Mouse (Mus musculus) embryonic facial prominence, embryonic 14.5 days (tissue): ENCODE measurements at regions not wholly inside any gene's neighbourhood (a gene's known extent, or its start where the extent isn't known, plus 50 kb on each side); places are given as distances from the start of the nearest gene placed in this dataset.

Source experiments
- ATAC-seq: fragments of 200-750 bp; cut with Nextera tagmentation; 2 replicates; pipeline ENCODE4 v1.8.0; 2017; ENCODE audit warnings: low read depth, moderate number of reproducible peaks, moderate TSS enrichment
- DNase-seq: peaks from one replicate; pipeline ENCODE4 v3.0.0-alpha.2; 2015; ENCODE audit warnings: low spot score
- H3K27ac ChIP-seq: fragments of 300-500 bp; sonication (generic); replicated peaks from 2 replicates; pipeline ENCODE4 v1.5.1; 2014; ENCODE audit warnings: low read depth, mild to moderate bottlenecking, low read length, moderate library complexity
- H3K27me3 ChIP-seq: fragments of 300-500 bp; sonication (generic); replicated peaks from 2 replicates; pipeline ENCODE4 v1.6.1; 2014; ENCODE audit warnings: low read length; ENCODE audit not compliant: control insufficient read depth, insufficient read depth
- H3K36me3 ChIP-seq: fragments of 300-500 bp; sonication (generic); 2 replicates; pipeline ENCODE4 v1.6.1; 2014; ENCODE audit warnings: low read length, mixed read lengths; ENCODE audit not compliant: control insufficient read depth, insufficient read depth
- H3K4me1 ChIP-seq: fragments of 300-500 bp; sonication (generic); 2 replicates; pipeline ENCODE4 v1.6.1; 2014; ENCODE audit warnings: antibody characterized with exemption, low read length; ENCODE audit not compliant: control insufficient read depth, insufficient read depth
- H3K4me2 ChIP-seq: fragments of 300-500 bp; sonication (generic); 2 replicates; pipeline ENCODE4 v1.6.1; 2014; ENCODE audit warnings: low read depth, mild to moderate bottlenecking, low read length, moderate library complexity, mixed read lengths
- H3K4me3 ChIP-seq: fragments of 300-500 bp; sonication (generic); 2 replicates; pipeline ENCODE4 v1.5.1; 2014; ENCODE audit warnings: low read depth, mild to moderate bottlenecking, low read length
- H3K9ac ChIP-seq: fragments of 300-500 bp; sonication (generic); 2 replicates; pipeline ENCODE4 v1.6.1; 2014; ENCODE audit warnings: low read depth, mild to moderate bottlenecking, low read length, moderate library complexity, mixed read lengths
- H3K9me3 ChIP-seq: fragments of 300-500 bp; sonication (generic); 2 replicates; pipeline ENCODE4 v1.6.1; 2016; ENCODE audit warnings: low read length; ENCODE audit not compliant: control insufficient read depth
- WGBS: fragments of 180-500 bp; shearing (Covaris S2); extraction: QIAGEN DNeasy Blood & Tissue Kit; methylation state at CpG from one replicate; pipeline ENCODE4 v1.1.7; 2014; 5-methylcytosine and 5-hydroxymethylcytosine counted together

- WGBS = 27% methylated on average over 4 of the region's 4 CpGs
- Histone ChIP-seq H3K27ac (no peak overlapping the region), H3K4me3 (no peak overlapping the region), H3K4me1 (0 out of 2 replicates have a peak, but pooled peaks cover 5% of the 10 kb centered on the region), H3K9ac (no peak overlapping the region), H3K4me2 (no peak overlapping the region), H3K9me3 (0 out of 2 replicates have a peak, but pooled peaks cover 3% of the 10 kb centered on the region), H3K27me3 (no peaks in the 10 kb centered on the region), H3K36me3 (no peaks in the 10 kb centered on the region)
- ATAC-seq (no peak), DNase-seq (no peak)
These were observed 212.7 kb upstream of the Fn1 start for GRCm38 (mm10) chr1:71865670-71866069.

GRCm38 (mm10) chr1:71864749-71865148 is 211.7 kb upstream of the Fn1 start:
- Histone ChIP-seq H3K27me3 (no peaks in the 10 kb centered on the region), H3K27ac (no peak overlapping the region), H3K4me2 (no peak overlapping the region), H3K9me3 (no peaks in the 10 kb centered on the region), H3K4me3 (no peak overlapping the region), H3K4me1 (0 out of 2 replicates have a peak, but pooled peaks cover 5% of the 10 kb centered on the region), H3K9ac (no peak overlapping the region), H3K36me3 (no peaks in the 10 kb centered on the region)
- ATAC-seq = no peak
- peak; percentile 36 for DNase-seq
- 42% methylated on average over 9 of the region's 9 CpGs for WGBS

DNA sequence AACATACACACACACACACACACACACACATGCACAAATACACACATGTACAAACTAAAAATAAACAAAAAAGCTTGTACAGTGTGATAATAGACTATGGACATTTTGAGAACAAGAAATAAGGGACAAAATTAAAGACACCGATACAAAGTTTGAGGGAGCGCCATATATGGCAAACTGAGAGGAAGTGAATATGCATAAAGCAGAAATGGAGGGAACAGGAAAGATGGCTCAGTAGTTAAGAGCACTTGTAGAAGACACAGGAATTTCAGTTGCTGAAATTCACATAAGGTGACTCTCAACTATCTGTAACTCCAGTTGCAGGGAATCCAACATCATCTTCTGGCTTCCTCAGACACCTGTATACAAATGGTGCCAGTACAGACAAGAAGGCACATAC is 200.2 kb upstream of the Fn1 start:
- Histone ChIP-seq H3K4me3 (no peak overlapping the region), H3K36me3 (no peaks in the 10 kb centered on the region), H3K9ac (no peak overlapping the region), H3K27ac (no peak overlapping the region), H3K9me3 (no peaks in the 10 kb centered on the region), H3K4me2 (no peak overlapping the region), H3K4me1 (no peaks in the 10 kb centered on the region), H3K27me3 (no peaks in the 10 kb centered on the region)
- 91% methylated on average over 2 of the region's 2 CpGs for WGBS
- no peak for ATAC-seq
- no peak for DNase-seq

DNA sequence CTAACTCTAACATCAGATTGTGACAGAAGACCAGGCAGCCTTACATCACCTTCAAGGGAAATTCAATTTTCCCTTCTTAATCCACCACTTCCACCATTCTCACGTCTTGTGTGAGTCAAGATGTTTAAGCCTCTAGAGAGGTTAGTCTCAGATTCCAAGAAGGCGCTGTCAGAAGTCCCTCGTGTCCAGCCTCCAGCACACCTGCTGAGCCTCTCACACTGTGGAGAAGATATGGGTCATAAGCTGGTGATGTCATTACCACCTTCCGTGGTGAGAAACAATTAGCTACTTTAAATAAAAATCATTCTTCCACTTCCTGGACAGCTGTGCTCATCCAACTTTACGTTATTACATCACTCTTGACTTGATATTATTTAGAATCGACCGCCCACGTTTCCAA is 198.3 kb upstream of the Fn1 start:
- WGBS = 83% methylated on average over 8 of the region's 8 CpGs

GRCm38 (mm10) chr1:71848656-71849055 is 195.7 kb upstream of the Fn1 start:
- no peaks in the 10 kb centered on the region for H3K27me3 ChIP-seq
- no peaks in the 10 kb centered on the region for H3K9me3 ChIP-seq
- no peak overlapping the region for H3K9ac ChIP-seq
- ATAC-seq = no peak
- no peak overlapping the region for H3K4me3 ChIP-seq
- H3K36me3 ChIP-seq = no peaks in the 10 kb centered on the region
- 0 out of 2 replicates have a peak, but pooled peaks cover 3% of the 10 kb centered on the region for H3K4me1 ChIP-seq
- no peak for DNase-seq
- WGBS = 88% methylated on average over 5 of the region's 5 CpGs
- no peak overlapping the region for H3K4me2 ChIP-seq
- H3K27ac ChIP-seq = no peak overlapping the region

More for the DNA sequence above, 198.3 kb upstream of the Fn1 start:
- H3K9ac ChIP-seq = no peak overlapping the region
- H3K4me3 ChIP-seq = no peak overlapping the region
- H3K27me3 ChIP-seq = no peaks in the 10 kb centered on the region
- H3K36me3 ChIP-seq = no peaks in the 10 kb centered on the region
- no peak for ATAC-seq
- H3K27ac ChIP-seq = no peak overlapping the region
- no peak for DNase-seq
- H3K4me2 ChIP-seq = no peak overlapping the region
- H3K4me1 ChIP-seq = no peaks in the 10 kb centered on the region
- H3K9me3 ChIP-seq = no peaks in the 10 kb centered on the region

GRCm38 (mm10) chr1:71844938-71845685 is 192.1 kb upstream of the Fn1 start:
- WGBS = 50% methylated on average over 16 of the region's 16 CpGs
- Histone ChIP-seq H3K27ac (no peak overlapping the region), H3K4me2 (peak overlapping the region; percentile 27; the same call in 1 of the 2 replicates), H3K36me3 (no peaks in the 10 kb centered on the region), H3K9ac (0 out of 2 replicates have a peak overlapping the region, but pooled peaks have one; percentile 10), H3K4me1 (0 out of 2 replicates have a peak, but pooled peaks cover 3% of the 10 kb centered on the region), H3K9me3 (peaks cover 8% of the 10 kb centered on the region), H3K4me3 (no peak overlapping the region), H3K27me3 (no peaks in the 10 kb centered on the region)
- DNase-seq = peak; percentile 34
- no peak; the same call in 1 of the 2 replicates for ATAC-seq

DNA sequence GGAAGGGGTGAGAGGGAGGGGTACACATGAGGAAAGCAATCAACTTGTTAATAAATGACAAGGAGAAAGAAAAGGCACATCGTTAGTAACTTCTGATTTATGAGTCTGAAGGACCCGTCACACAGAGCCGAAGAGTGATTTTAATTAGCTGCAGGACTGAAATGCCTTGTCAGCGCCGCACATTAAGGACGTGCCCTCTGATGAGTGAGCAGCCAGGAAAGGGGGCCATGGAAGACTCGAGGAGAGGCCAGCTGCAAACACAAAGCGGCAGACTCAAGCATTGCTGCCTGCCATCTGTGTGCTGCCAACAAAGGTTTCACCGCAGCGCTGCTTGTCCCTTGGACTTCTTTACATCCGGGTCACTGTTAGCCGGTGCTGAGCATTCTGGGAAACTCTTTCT is 184.8 kb upstream of the Fn1 start:
- DNase-seq (peak; percentile 50), ATAC-seq (peak; percentile 44; the same call in 1 of the 2 replicates)
- Histone ChIP-seq H3K4me2 (peak overlapping the region; percentile 8), H3K9ac (no peak overlapping the region), H3K4me3 (no peak overlapping the region), H3K36me3 (no peaks in the 10 kb centered on the region), H3K27me3 (no peaks in the 10 kb centered on the region), H3K9me3 (peaks cover 12% of the 10 kb centered on the region), H3K4me1 (no peaks in the 10 kb centered on the region), H3K27ac (no peak overlapping the region)
- WGBS = 33% methylated on average over 12 of the region's 12 CpGs

- Histone ChIP-seq H3K4me2 (peak overlapping the region; percentile 8), H3K36me3 (no peaks in the 10 kb centered on the region), H3K4me1 (no peaks in the 10 kb centered on the region), H3K4me3 (no peak overlapping the region), H3K27ac (no peak overlapping the region), H3K27me3 (no peaks in the 10 kb centered on the region), H3K9ac (no peak overlapping the region), H3K9me3 (peaks cover 12% of the 10 kb centered on the region)
- 61% methylated on average over 20 of the region's 20 CpGs for WGBS
- no peak for ATAC-seq
- DNase-seq = no peak
These were observed 184.1 kb upstream of the Fn1 start for GRCm38 (mm10) chr1:71837039-71837648.
